Mouse (Mus musculus) forebrain, embryonic 16.5 days (tissue): ENCODE results near the gene Pls1. TPM values are rescaled to one million over a fixed set of nuclear protein-coding genes. Genes with fewer than 3 reads are reported as not detected.

Experiments
- ATAC-seq: fragments of 200-750 bp; cut with Nextera tagmentation; 2 replicates; pipeline ENCODE4 v1.8.0; 2017; ENCODE audit warnings: mild to moderate bottlenecking, moderate library complexity
- H3K27ac ChIP-seq: fragments of 300-500 bp; sonication (generic); 2 replicates; pipeline ENCODE4 v1.5.1; 2014; ENCODE audit warnings: low read length, control low read depth
- H3K27me3 ChIP-seq: fragments of 300-500 bp; sonication (generic); replicated peaks from 2 replicates; pipeline ENCODE4 v1.6.1; 2014; ENCODE audit warnings: low read length; ENCODE audit not compliant: control insufficient read depth, insufficient read depth
- H3K36me3 ChIP-seq: fragments of 300-500 bp; sonication (generic); 2 replicates; pipeline ENCODE4 v1.6.1; 2014; ENCODE audit not compliant: control insufficient read depth, insufficient read depth
- H3K4me1 ChIP-seq: fragments of 300-500 bp; sonication (generic); replicated peaks from 2 replicates; pipeline ENCODE4 v1.6.1; 2014; ENCODE audit warnings: low read length; ENCODE audit not compliant: control insufficient read depth, insufficient read depth
- H3K4me2 ChIP-seq: fragments of 300-500 bp; sonication (generic); 2 replicates; pipeline ENCODE4 v1.6.1; 2014; ENCODE audit warnings: mild to moderate bottlenecking, low read length, control low read depth
- H3K4me3 ChIP-seq: fragments of 300-500 bp; sonication (generic); replicated peaks from 2 replicates; pipeline ENCODE4 v1.5.1; 2014; ENCODE audit warnings: mild to moderate bottlenecking, low read length, control low read depth
- H3K9ac ChIP-seq: fragments of 300-500 bp; sonication (generic); replicated peaks from 2 replicates; pipeline ENCODE4 v1.6.1; 2014; ENCODE audit warnings: low read depth, low read length, control low read depth
- H3K9me3 ChIP-seq: fragments of 300-500 bp; sonication (generic); 2 replicates; pipeline ENCODE4 v1.6.1; 2016; ENCODE audit warnings: low read length; ENCODE audit not compliant: control insufficient read depth
- WGBS: fragments of 180-500 bp; shearing (Covaris S2); extraction: QIAGEN DNeasy Blood & Tissue Kit; methylation state at CpG from one replicate; pipeline ENCODE4 v1.1.7; 2014; 5-methylcytosine and 5-hydroxymethylcytosine counted together
- polyA plus RNA-seq: library from polyadenylated mRNA; unstranded; fragments of >200 nt; fragmentation: Nextera tagmentation; extraction: Ambion mirVana; gene quantifications from 2 replicates; pipeline ENCODE4 v1.2.1, GENCODE M21; 2015

Pls1 gene
- polyA plus RNA-seq, 1 experiment from 2014 or later = 2.7 TPM

GRCm38 (mm10) chr9:95813721-95814531 is 31.2 kb downstream of the Pls1 start:
- WGBS = 9% methylated on average over 20 of the region's 20 CpGs
- Histone ChIP-seq H3K9ac (no peak overlapping the region), H3K36me3 (no peaks in the 10 kb centered on the region), H3K27me3 (no peaks in the 10 kb centered on the region), H3K9me3 (no peaks in the 10 kb centered on the region), H3K27ac (peak overlapping the region; percentile 1; the same call in 1 of the 2 replicates), H3K4me1 (peaks cover 5% of the 10 kb centered on the region; the same call in 1 of the 2 replicates), H3K4me2 (peak overlapping the region; percentile 8; the same call in 1 of the 2 replicates), H3K4me3 (no peak overlapping the region)
- ATAC-seq = peak; percentile 89

- Histone ChIP-seq H3K27me3 (no peaks in the 10 kb centered on the region), H3K9me3 (no peaks in the 10 kb centered on the region), H3K27ac (no peak overlapping the region), H3K4me2 (no peak overlapping the region), H3K4me1 (peaks cover 5% of the 10 kb centered on the region; the same call in 1 of the 2 replicates), H3K9ac (no peak overlapping the region), H3K4me3 (no peak overlapping the region), H3K36me3 (no peaks in the 10 kb centered on the region)
- WGBS = 98% methylated on average over 4 of the region's 4 CpGs
- ATAC-seq = no peak
Measured at GRCm38 (mm10) chr9:95811817-95812216, 33.3 kb downstream of the Pls1 start.

GRCm38 (mm10) chr9:95809596-95809995 is 35.5 kb downstream of the Pls1 start:
- Histone ChIP-seq H3K9me3 (no peaks in the 10 kb centered on the region), H3K4me2 (no peak overlapping the region), H3K9ac (no peak overlapping the region), H3K4me3 (no peak overlapping the region), H3K4me1 (peaks cover 5% of the 10 kb centered on the region; the same call in 1 of the 2 replicates), H3K36me3 (no peaks in the 10 kb centered on the region), H3K27me3 (no peaks in the 10 kb centered on the region), H3K27ac (no peak overlapping the region)
- ATAC-seq = no peak
- WGBS = 60% methylated on average over 4 of the region's 4 CpGs

GRCm38 (mm10) chr9:95805449-95805848 is 39.7 kb downstream of the Pls1 start:
- H3K4me1 ChIP-seq = no peaks in the 10 kb centered on the region
- no peak overlapping the region for H3K9ac ChIP-seq
- no peaks in the 10 kb centered on the region for H3K27me3 ChIP-seq
- no peak for ATAC-seq
- no peak overlapping the region for H3K27ac ChIP-seq
- H3K4me3 ChIP-seq = no peak overlapping the region
- H3K9me3 ChIP-seq = no peaks in the 10 kb centered on the region
- H3K4me2 ChIP-seq = no peak overlapping the region
- WGBS = 86% methylated on average over 12 of the region's 12 CpGs
- H3K36me3 ChIP-seq = no peaks in the 10 kb centered on the region

- Histone ChIP-seq H3K27ac (no peak overlapping the region), H3K9me3 (no peaks in the 10 kb centered on the region), H3K4me3 (no peak overlapping the region), H3K4me1 (no peaks in the 10 kb centered on the region), H3K36me3 (no peaks in the 10 kb centered on the region), H3K4me2 (no peak overlapping the region), H3K27me3 (no peaks in the 10 kb centered on the region), H3K9ac (no peak overlapping the region)
- ATAC-seq = no peak
- 79% methylated on average over 3 of the region's 3 CpGs for whole genome bisulfite sequencing
Measured at GRCm38 (mm10) chr9:95803783-95804182, 41.3 kb downstream of the Pls1 start.

- H3K4me2 ChIP-seq = no peak overlapping the region
- no peaks in the 10 kb centered on the region for H3K9me3 ChIP-seq
- no peak for ATAC-seq
- H3K36me3 ChIP-seq = no peaks in the 10 kb centered on the region
- no peaks in the 10 kb centered on the region for H3K4me1 ChIP-seq
- no peak overlapping the region for H3K27ac ChIP-seq
- no peaks in the 10 kb centered on the region for H3K27me3 ChIP-seq
- no peak overlapping the region for H3K9ac ChIP-seq
- 58% methylated on average over 10 of the region's 10 CpGs for WGBS
- no peak overlapping the region for H3K4me3 ChIP-seq
Measured at GRCm38 (mm10) chr9:95801610-95802451, 43.3 kb downstream of the Pls1 start.

GRCm38 (mm10) chr9:95796323-95796722 is 48.8 kb downstream of the Pls1 start:
- WGBS = 89% methylated on average over 2 of the region's 2 CpGs
- no peak for ATAC-seq
- Histone ChIP-seq H3K4me2 (no peak overlapping the region), H3K27me3 (no peaks in the 10 kb centered on the region), H3K9me3 (no peaks in the 10 kb centered on the region), H3K27ac (no peak overlapping the region), H3K4me1 (no peaks in the 10 kb centered on the region), H3K36me3 (no peaks in the 10 kb centered on the region), H3K9ac (no peak overlapping the region), H3K4me3 (no peak overlapping the region)

- 26% methylated on average over 5 of the region's 5 CpGs for whole genome bisulfite sequencing
- ATAC-seq = no peak
- H3K4me1 ChIP-seq = no peaks in the 10 kb centered on the region
Measured at GRCm38 (mm10) chr9:95795844-95796243, 49.3 kb downstream of the Pls1 start.

GRCm38 (mm10) chr9:95795077-95795784 is 49.9 kb downstream of the Pls1 start:
- Histone ChIP-seq H3K36me3 (no peaks in the 10 kb centered on the region), H3K4me3 (no peak overlapping the region), H3K9me3 (no peaks in the 10 kb centered on the region), H3K9ac (no peak overlapping the region), H3K27ac (no peak overlapping the region), H3K27me3 (no peaks in the 10 kb centered on the region), H3K4me2 (no peak overlapping the region), H3K4me1 (no peaks in the 10 kb centered on the region)
- 76% methylated on average over 2 of the region's 2 CpGs for WGBS
- ATAC-seq = no peak

More at GRCm38 (mm10) chr9:95795844-95796243, 49.3 kb downstream of the Pls1 start:
- H3K9me3 ChIP-seq = no peaks in the 10 kb centered on the region
- no peaks in the 10 kb centered on the region for H3K27me3 ChIP-seq
- no peak overlapping the region for H3K4me3 ChIP-seq
- H3K4me2 ChIP-seq = no peak overlapping the region
- H3K36me3 ChIP-seq = no peaks in the 10 kb centered on the region
- H3K9ac ChIP-seq = no peak overlapping the region
- no peak overlapping the region for H3K27ac ChIP-seq
